Mouse (Mus musculus) v-Abl transformed pro-B cells (cell line): ENCODE results near the gene Batf2.

Source experiments
- in situ Hi-C, 2 experiments: fragments of 400-800 bp; cut with MboI; formaldehyde crosslinking; loops; one replicate each; pipeline ENCODE4 v1.15.1; 2025; ENCODE audit not compliant: unreplicated experiment in 2 of 2

The Batf2 gene

GRCm38 (mm10) chr19:6140678-6141393, at the start of gene Batf2:
Gene Batf2 (plus strand): TSS chr19:6140983.
- in situ Hi-C loops: loop anchor here (5.0 kb wide), 1 partner anchor 91 kb away; no protein-coding TSS in a partner anchor

DNA sequence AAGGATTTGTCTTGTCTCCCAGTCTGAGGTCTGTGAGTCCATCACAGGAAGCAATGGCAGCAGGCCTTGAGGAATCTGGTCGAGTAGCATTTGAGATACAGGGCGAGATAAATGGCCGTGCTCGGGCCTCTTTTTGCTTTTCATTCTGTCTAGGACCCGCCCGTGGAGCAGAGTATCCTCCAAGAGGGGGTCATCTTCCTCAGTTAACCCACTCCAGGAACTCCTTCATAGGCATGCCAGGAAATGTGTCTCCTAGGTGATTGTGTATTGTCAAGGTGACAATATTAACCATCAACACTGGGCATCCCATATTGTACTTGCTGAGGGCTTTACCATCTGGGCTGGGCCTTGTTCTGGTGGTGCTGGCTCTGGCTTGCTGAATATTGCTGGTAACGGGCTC, 46.7 kb upstream of the Batf2 start, which contains the start of gene AC131692.1:
AC131692.1 (plus strand) TSS at position 301 of the 400 bp plus-strand sequence.
- in situ Hi-C loops: no loop called here

DNA sequence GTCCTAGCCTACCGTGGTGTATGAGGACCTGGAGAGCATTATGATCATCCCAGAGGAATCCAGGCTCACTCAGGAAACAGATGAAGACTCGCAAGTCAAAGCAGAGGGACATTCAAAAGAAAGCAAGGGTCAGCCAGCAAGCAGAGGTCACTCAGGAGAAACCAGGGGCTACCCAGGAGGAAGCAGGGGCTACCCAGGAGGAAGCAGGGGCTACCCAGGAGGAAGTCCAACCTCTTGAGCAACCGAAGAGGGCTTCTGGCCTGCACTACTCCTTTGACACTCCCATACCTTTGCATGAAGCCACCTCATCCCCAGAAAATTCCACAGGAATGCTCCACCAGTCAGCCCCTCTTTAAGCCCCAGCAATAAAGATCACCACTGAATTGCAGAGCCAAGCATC, 42.9 kb upstream of the Batf2 start:
- in situ Hi-C loops: no loop called here

DNA sequence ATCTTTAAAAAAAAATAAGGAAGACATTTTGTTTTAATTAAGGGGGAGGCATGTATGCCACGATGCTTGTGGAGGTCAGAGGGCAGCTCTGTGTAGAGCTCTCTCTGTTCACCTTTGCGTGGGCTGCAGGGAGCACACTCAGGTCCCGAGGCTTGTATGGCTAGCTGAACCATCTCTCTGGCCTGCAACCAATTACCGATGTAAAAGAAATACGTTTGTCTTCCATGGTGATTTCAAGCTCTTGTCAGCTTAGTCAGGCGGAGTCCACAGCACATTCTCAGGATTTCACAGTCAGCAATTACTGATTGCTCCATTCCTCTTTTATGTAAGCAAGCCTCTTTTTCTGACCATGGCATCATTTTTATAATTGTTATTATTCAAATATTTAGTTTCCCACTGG, 39.6 kb upstream of the Batf2 start:
- in situ Hi-C loops: no loop called here

GRCm38 (mm10) chr19:6102169-6102853, 38.5 kb upstream of the Batf2 start:
- in situ Hi-C loops: no loop called here

GRCm38 (mm10) chr19:6104476-6104875, 36.3 kb upstream of the Batf2 start:
- in situ Hi-C loops: no loop called here

- in situ Hi-C loops: no loop called here
Measured at GRCm38 (mm10) chr19:6105586-6105985, 35.2 kb upstream of the Batf2 start, which contains the start of gene Naaladl1. Gene Naaladl1 (plus strand): TSS chr19:6105782.

- in situ Hi-C loops: no loop called here
Measured at GRCm38 (mm10) chr19:6113116-6113515, 27.7 kb upstream of the Batf2 start.

DNA sequence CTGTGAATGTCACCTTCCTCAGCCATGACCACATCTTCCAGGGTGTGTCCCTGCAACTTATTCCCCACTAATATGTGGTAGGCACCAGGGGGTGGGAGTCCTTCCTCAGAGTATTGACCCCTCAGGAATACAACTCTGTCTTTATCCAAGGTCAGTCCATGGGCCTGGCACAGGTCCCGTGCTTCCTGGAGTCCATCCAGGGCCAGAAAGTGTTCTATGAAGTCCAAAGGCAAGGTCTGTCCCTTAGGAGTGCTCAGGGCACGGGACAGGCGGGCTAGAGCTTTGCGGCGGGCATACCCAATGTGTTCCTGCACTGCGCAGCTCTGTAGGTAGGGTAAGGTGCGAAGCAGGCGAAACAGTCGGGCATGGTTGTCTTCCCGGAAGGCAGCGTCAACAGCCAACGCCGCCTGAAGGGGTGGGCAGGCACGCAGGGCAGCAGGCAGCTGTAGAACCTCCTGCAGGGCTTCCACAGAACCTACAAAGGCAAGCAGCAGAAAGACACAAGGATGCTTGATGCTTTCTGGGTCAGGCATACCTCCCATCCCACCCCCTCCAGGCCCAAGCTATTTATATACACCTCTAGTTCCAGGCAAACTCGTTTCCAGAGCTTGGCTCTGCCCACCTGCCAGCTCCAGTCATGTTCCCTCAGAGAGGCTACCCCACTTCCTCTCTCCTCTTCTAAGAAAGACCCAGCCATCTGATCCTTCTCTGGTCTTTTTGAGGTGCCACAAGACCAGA, 24.5 kb upstream of the Batf2 start:
- in situ Hi-C loops: no loop called here

GRCm38 (mm10) chr19:6117346-6117985, 23.3 kb upstream of the Batf2 start:
- in situ Hi-C loops: no loop called here

GRCm38 (mm10) chr19:6117986-6118676, 22.7 kb upstream of the Batf2 start, which contains the start of gene Sac3d1:
Gene Sac3d1 (minus strand): TSS chr19:6118650.
- in situ Hi-C loops: no loop called here

DNA sequence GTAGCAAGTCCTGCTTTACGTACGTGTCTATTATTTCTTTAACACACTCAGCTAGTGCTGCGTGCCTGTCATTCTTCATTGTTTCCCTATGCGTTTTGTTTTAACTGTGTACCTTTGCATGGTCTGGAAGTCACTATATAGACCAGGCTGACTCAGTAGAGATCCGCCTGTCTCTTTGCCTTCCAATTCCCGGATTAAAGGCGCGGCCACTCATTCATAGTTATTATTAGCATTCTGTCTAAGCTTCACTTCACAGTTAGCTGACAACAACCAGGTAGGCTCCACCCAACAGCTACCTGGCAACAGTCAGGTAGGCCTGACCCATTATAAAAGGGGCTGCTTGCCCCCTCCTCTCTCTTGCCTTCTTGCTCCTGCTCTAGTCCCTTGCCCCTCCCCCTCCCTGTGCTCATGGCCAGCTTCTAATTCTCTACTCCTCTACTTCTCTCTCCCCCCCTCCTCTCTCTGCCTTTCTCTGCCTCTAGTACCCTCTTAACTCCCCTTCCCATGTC, 22.1 kb upstream of the Batf2 start:
- in situ Hi-C loops: no loop called here

DNA sequence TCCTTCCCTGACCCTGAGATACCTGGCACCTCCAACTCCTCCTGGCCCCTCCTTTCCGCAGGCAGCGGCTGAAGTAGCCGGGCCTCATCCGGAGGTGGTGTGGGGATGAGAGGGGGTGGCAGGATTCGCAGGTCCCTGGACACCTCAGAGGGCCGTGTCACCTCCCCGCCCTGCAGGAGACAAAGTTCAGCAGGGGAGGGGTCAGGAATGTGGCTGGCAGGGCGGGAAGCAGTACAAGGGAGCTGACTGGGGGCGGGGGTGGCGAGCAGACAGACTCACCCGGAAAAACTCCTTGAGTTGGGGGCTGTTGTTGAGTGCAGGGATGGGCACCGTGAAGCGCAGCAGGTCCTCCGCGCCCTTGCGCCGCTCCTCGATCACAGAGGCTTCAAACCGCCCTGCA, 19.0 kb upstream of the Batf2 start:
- in situ Hi-C loops: no loop called here

DNA sequence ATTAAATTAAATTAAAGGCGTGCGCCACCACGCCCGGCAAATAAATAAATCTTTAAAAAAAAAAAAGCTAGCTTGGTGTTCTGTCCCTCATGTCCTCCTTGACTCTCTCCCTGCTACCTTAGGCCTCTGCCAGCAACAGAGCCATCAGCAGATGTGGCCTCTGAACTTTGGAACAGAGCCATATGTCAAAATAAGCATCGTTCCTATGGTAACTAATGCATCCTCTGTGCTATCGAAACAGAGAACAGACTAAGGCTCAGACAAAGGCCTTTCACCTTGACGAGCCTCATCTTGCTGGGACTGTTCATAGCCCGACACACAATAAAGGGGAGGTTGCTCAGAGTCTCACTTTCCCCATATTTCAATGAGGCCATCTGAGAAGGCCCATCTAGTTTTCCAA, 17.5 kb upstream of the Batf2 start:
- in situ Hi-C loops: no loop called here

DNA sequence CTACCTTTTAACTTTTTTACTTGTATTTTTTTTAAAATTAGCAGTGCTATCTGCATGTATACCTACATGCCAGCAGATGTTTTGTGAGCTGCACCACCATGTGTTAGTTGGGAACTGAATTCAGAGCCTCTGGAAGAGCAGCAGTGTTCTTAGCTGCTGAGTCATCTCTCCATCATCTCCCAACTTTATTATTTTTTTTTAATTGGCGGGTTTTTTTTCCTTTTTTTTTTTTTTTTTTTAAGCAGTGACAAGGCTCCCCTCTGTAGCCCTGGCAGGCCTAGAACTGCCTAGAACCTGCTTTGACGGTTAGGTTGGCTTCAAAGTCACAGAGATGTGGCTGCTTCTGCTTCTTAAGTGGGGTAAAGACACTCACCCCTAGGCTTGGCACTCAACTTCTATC, 15.9 kb upstream of the Batf2 start:
- in situ Hi-C loops: loop anchor here (5.0 kb wide), 5 partner anchors 88 to 333 kb away; partner anchors contain the start of genes Men1 (in 1 of the 2) and Pola2 (in 1 of the 2)

- in situ Hi-C loops: loop anchor here (5.0 kb wide), 5 partner anchors 89 to 334 kb away; partner anchors contain the start of genes Men1 (in 1 of the 2) and Pola2 (in 1 of the 2)
Measured at GRCm38 (mm10) chr19:6126289-6126688, 14.5 kb upstream of the Batf2 start.

- in situ Hi-C loops: loop anchor here (5.0 kb wide), 5 partner anchors 90 to 335 kb away; partner anchors contain the start of genes Men1 (in 1 of the 2) and Pola2 (in 1 of the 2)
Measured at GRCm38 (mm10) chr19:6126789-6127580, 13.8 kb upstream of the Batf2 start.

DNA sequence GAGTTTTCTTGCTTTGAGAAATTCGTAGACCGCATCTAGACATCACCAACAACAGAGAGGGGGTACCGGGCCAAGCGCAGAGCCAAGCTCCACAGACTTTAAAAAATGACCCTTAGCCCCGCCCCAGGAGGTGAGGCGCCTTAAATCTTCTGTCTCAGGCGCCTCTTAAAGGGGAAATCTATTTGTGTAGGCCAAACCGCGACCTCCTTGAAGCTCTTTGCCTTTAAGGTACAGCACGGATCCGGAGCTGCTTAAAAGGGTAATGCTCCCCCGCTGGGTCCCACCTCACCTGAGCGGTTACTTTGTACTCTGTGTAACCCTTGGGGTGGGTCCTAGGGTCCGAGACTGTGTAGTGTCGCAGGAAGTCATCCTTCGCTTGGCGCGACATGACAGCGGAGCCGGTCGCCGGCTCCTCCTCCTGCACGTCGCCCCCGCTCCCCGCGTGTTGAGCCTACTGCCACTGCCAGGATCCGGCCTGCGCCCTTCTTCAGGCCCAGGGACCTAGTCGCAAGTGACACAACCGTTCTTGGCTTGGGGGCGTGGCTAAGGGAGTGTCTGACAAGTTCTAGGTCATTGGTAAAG, 12.9 kb upstream of the Batf2 start, which contains the start of gene Snx15:
Snx15 (minus strand) TSS at position 545 of the 582 bp plus-strand sequence.
- in situ Hi-C loops: loop anchor here (5.0 kb wide), 5 partner anchors 91 to 336 kb away; partner anchors contain the start of genes Men1 (in 1 of the 2) and Pola2 (in 1 of the 2)
